Mouse (Mus musculus) hindbrain, embryonic 10.5 days (tissue): Measurements from ENCODE around the gene R3hdm2. TPM values are rescaled to one million over a fixed set of nuclear protein-coding genes. Genes with fewer than 3 reads are reported as not detected.
A peak's percentile ranks its signal among the peaks of the same experiment; 100 is the strongest.

Experiments used
- DNase-seq: peaks from one replicate; pipeline ENCODE4 v3.0.0-alpha.2; 2017; ENCODE audit warnings: low spot score
- H3K27ac ChIP-seq: fragments of 300-500 bp; sonication (generic); 2 replicates; pipeline ENCODE4 v1.5.1; 2016; ENCODE audit warnings: mild to moderate bottlenecking, moderate library complexity
- H3K27me3 ChIP-seq: fragments of 300-500 bp; sonication (generic); 2 replicates; pipeline ENCODE4 v1.6.1; 2016; ENCODE audit warnings: mild to moderate bottlenecking; ENCODE audit not compliant: poor library complexity, insufficient read depth, severe bottlenecking
- H3K36me3 ChIP-seq: fragments of 300-500 bp; sonication (generic); 2 replicates; pipeline ENCODE4 v1.6.1; 2016; ENCODE audit warnings: mild to moderate bottlenecking, moderate library complexity
- H3K4me1 ChIP-seq: fragments of 300-500 bp; sonication (generic); replicated peaks from 2 replicates; pipeline ENCODE4 v1.6.1; 2016; ENCODE audit warnings: mild to moderate bottlenecking
- H3K4me3 ChIP-seq: fragments of 300-500 bp; sonication (generic); 2 replicates; pipeline ENCODE4 v1.5.1; 2016; ENCODE audit warnings: mild to moderate bottlenecking, moderate library complexity
- H3K9me3 ChIP-seq: fragments of 300-500 bp; sonication (generic); 2 replicates; pipeline ENCODE4 v1.6.1; 2016; ENCODE audit warnings: mild to moderate bottlenecking, moderate library complexity
- WGBS: fragments of 180-500 bp; shearing (Covaris S2); methylation state at CpG from one replicate; pipeline ENCODE4 v1.1.7; 2016; 5-methylcytosine and 5-hydroxymethylcytosine counted together
- polyA plus RNA-seq: library from polyadenylated mRNA; unstranded; fragments of >200 nt; fragmentation: Nextera tagmentation; extraction: Ambion mirVana; gene quantifications from 2 replicates; pipeline ENCODE4 v1.2.1, GENCODE M21; 2016

R3hdm2 gene
- polyA plus RNA-seq, 1 experiment from 2014 or later, result 35.5 TPM

- no peak for DNase-seq
- WGBS, result 67% methylated on average over 5 of the region's 5 CpGs
- Histone ChIP-seq H3K9me3 (no peaks in the 10 kb centered on the region), H3K4me1 (peaks cover 10% of the 10 kb centered on the region; the same call in 1 of the 2 replicates), H3K27me3 (no peaks in the 10 kb centered on the region), H3K27ac (no peak overlapping the region), H3K36me3 (peaks cover 79% of the 10 kb centered on the region), H3K4me3 (no peak overlapping the region)
These were observed 82.4 kb downstream of the R3hdm2 start for GRCm38 (mm10) chr10:127462411-127463096.

GRCm38 (mm10) chr10:127471281-127471988 lies 91.3 kb downstream of the R3hdm2 start:
- Histone ChIP-seq H3K9me3 (no peaks in the 10 kb centered on the region), H3K27ac (no peak overlapping the region), H3K36me3 (peaks cover 67% of the 10 kb centered on the region), H3K4me3 (no peak overlapping the region), H3K27me3 (no peaks in the 10 kb centered on the region), H3K4me1 (peaks cover 8% of the 10 kb centered on the region; the same call in 1 of the 2 replicates)
- 61% methylated on average over 15 of the region's 15 CpGs for WGBS
- no peak for DNase-seq

GRCm38 (mm10) chr10:127472722-127473121 lies 92.6 kb downstream of the R3hdm2 start:
- DNase-seq, result no peak
- H3K27me3 ChIP-seq, result no peaks in the 10 kb centered on the region
- H3K4me1 ChIP-seq, result peaks cover 8% of the 10 kb centered on the region; the same call in 1 of the 2 replicates
- H3K27ac ChIP-seq, result no peak overlapping the region
- WGBS, result 78% methylated on average over 9 of the region's 9 CpGs
- no peak overlapping the region for H3K4me3 ChIP-seq
- no peaks in the 10 kb centered on the region for H3K9me3 ChIP-seq
- peaks cover 77% of the 10 kb centered on the region for H3K36me3 ChIP-seq

- Histone ChIP-seq H3K27me3 (no peaks in the 10 kb centered on the region), H3K4me3 (no peak overlapping the region), H3K4me1 (peaks cover 8% of the 10 kb centered on the region; the same call in 1 of the 2 replicates), H3K27ac (no peak overlapping the region), H3K9me3 (no peaks in the 10 kb centered on the region), H3K36me3 (peaks cover 85% of the 10 kb centered on the region)
- no peak for DNase-seq
- WGBS, result 97% methylated on average over 4 of the region's 4 CpGs
These were observed 95.0 kb downstream of the R3hdm2 start for GRCm38 (mm10) chr10:127475175-127475574.

- peaks cover 83% of the 10 kb centered on the region for H3K36me3 ChIP-seq
These were observed 96.4 kb downstream of the R3hdm2 start for GRCm38 (mm10) chr10:127476541-127476940.

GRCm38 (mm10) chr10:127477301-127477700 lies 97.2 kb downstream of the R3hdm2 start:
- H3K4me3 ChIP-seq, result no peak overlapping the region
- 85% methylated on average over 7 of the region's 7 CpGs for WGBS
- H3K27me3 ChIP-seq, result no peaks in the 10 kb centered on the region
- H3K27ac ChIP-seq, result no peak overlapping the region
- no peaks in the 10 kb centered on the region for H3K9me3 ChIP-seq
- H3K4me1 ChIP-seq, result no peaks in the 10 kb centered on the region
- no peak for DNase-seq
- H3K36me3 ChIP-seq, result peaks cover 81% of the 10 kb centered on the region

More at GRCm38 (mm10) chr10:127476541-127476940, 96.4 kb downstream of the R3hdm2 start:
- Histone ChIP-seq H3K9me3 (no peaks in the 10 kb centered on the region), H3K27me3 (no peaks in the 10 kb centered on the region), H3K27ac (no peak overlapping the region), H3K4me3 (no peak overlapping the region), H3K4me1 (peaks cover 2% of the 10 kb centered on the region; the same call in 1 of the 2 replicates)
- DNase-seq, result no peak
- 80% methylated on average over 3 of the region's 3 CpGs for WGBS

- no peak for DNase-seq
- H3K27me3 ChIP-seq, result no peaks in the 10 kb centered on the region
- H3K36me3 ChIP-seq, result peaks cover 77% of the 10 kb centered on the region
- H3K27ac ChIP-seq, result no peak overlapping the region
- no peaks in the 10 kb centered on the region for H3K4me1 ChIP-seq
- H3K4me3 ChIP-seq, result no peak overlapping the region
- WGBS, result 97% methylated on average over 4 of the region's 4 CpGs
- H3K9me3 ChIP-seq, result no peaks in the 10 kb centered on the region
These were observed 99.0 kb downstream of the R3hdm2 start for GRCm38 (mm10) chr10:127479131-127479530.

GRCm38 (mm10) chr10:127480833-127481813 lies 101.0 kb downstream of the R3hdm2 start:
- Histone ChIP-seq H3K9me3 (no peaks in the 10 kb centered on the region), H3K27ac (no peak overlapping the region), H3K4me3 (no peak overlapping the region), H3K36me3 (peaks cover 81% of the 10 kb centered on the region), H3K27me3 (no peaks in the 10 kb centered on the region), H3K4me1 (no peaks in the 10 kb centered on the region)
- WGBS, result 89% methylated on average over 19 of the region's 19 CpGs
- no peak for DNase-seq

- no peaks in the 10 kb centered on the region for H3K27me3 ChIP-seq
- WGBS, result 93% methylated on average over 10 of the region's 10 CpGs
- H3K36me3 ChIP-seq, result peaks cover 75% of the 10 kb centered on the region
- H3K9me3 ChIP-seq, result no peaks in the 10 kb centered on the region
- no peak overlapping the region for H3K27ac ChIP-seq
- no peak for DNase-seq
- no peak overlapping the region for H3K4me3 ChIP-seq
- H3K4me1 ChIP-seq, result 0 out of 2 replicates have a peak, but pooled peaks cover 1% of the 10 kb centered on the region
These were observed 105.1 kb downstream of the R3hdm2 start for GRCm38 (mm10) chr10:127485235-127485634.

- peaks cover 87% of the 10 kb centered on the region for H3K36me3 ChIP-seq
- WGBS, result 92% methylated on average over 7 of the region's 7 CpGs
These were observed 108.7 kb downstream of the R3hdm2 start for GRCm38 (mm10) chr10:127488856-127489255.

GRCm38 (mm10) chr10:127490160-127491127 lies 110.3 kb downstream of the R3hdm2 start:
- DNase-seq, result no peak
- peak overlapping the region; percentile 23; the same call in 1 of the 2 replicates for H3K27ac ChIP-seq
- peaks cover 87% of the 10 kb centered on the region for H3K36me3 ChIP-seq
- WGBS, result 84% methylated on average over 18 of the region's 18 CpGs
- peaks cover 16% of the 10 kb centered on the region for H3K4me1 ChIP-seq
- H3K9me3 ChIP-seq, result no peaks in the 10 kb centered on the region
- no peak overlapping the region for H3K4me3 ChIP-seq
- H3K27me3 ChIP-seq, result no peaks in the 10 kb centered on the region

More at GRCm38 (mm10) chr10:127488856-127489255, 108.7 kb downstream of the R3hdm2 start:
- no peak for DNase-seq
- no peaks in the 10 kb centered on the region for H3K9me3 ChIP-seq
- peaks cover 16% of the 10 kb centered on the region for H3K4me1 ChIP-seq
- no peaks in the 10 kb centered on the region for H3K27me3 ChIP-seq
- no peak overlapping the region for H3K27ac ChIP-seq
- H3K4me3 ChIP-seq, result no peak overlapping the region
